Mouse (Mus musculus) megakaryocyte, embryonic 14.5 days (primary cell): ENCODE results near the gene Rims4.

Experiments used
- FLI1 ChIP-seq: IDR thresholded peaks from 2 replicates; pipeline ENCODE4 v1.6.1; 2012; ENCODE audit warnings: low read length, inconsistent platforms, mixed read lengths
- GATA1 ChIP-seq: IDR thresholded peaks from 3 replicates; pipeline ENCODE4 v1.6.1; 2012; ENCODE audit warnings: mixed read lengths, low read length, inconsistent platforms, borderline replicate concordance

DNA sequence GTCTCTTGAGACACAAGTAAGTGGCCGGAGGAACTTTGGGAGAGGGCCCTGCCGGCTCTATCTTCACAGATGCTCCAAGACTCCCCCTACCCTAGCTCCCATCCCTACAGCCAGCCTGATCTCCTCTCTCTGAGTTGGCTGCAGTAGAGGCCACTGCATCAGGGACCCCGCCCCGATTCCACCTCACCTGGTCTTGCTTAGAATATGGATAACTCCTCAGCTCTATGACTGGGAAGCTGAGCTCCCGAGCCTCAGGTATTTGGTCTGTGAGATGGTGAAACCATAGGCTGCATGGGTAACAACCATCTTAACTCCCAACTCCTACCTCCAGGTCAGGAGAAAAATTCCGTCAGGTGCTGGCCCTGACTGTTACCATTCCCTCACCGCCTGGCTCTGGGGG is 1.8 kb downstream of the Rims4 start:
- TF ChIP-seq GATA1 (no peak), FLI1 (no peak)
